Mouse (Mus musculus): ENCODE measurements around the gene Fgf7.

Fgf7 gene

DNA sequence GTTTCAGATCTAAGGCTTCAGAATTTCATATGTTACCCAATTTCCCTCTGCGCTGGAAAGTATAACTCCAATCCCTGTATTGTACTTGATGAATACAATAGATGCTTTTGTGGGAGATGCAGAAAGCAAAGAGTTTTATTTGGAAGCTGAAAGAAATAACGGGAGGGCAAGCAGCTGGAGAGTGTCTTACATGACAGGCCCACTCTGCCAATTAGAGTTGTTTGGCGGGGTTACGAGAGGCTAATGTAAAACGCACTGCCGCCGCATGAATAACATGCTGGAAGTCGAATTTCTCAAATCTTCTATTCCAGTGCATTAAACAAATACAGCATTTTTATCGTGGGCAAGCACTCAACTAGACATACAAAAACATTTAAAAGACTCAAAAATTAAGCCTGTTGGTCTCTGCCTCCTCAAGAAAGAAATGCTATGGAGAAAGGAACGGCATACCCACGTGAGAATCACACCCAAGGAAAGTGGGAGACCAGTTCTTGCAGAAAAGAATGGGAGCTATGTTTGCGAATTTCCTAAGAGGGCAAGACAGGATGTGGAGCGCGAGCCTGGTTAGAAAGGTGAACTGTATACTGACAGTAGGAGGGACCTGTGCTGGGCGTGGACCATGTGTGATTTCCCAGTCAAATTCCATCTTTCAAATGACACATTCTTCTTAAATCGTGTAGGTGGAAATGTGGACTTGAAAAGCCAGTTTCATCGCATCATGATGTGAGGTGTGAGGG, 26.7 kb downstream of the Fgf7 start:
- DNase-seq (ENCODE audit: low spot score in 2 of 2): no peak

GRCm38 (mm10) chr2:126062876-126063275, 28.4 kb downstream of the Fgf7 start:
- DNase-seq (ENCODE audit: low spot score in 2 of 2): no peak

- DNase-seq (ENCODE audit: low spot score in 2 of 2): no peak
Observed at GRCm38 (mm10) chr2:126064814-126065213, 30.4 kb downstream of the Fgf7 start.

GRCm38 (mm10) chr2:126065303-126065856, 30.9 kb downstream of the Fgf7 start:
- DNase-seq (ENCODE audit: low spot score in 2 of 2): no peak

DNA sequence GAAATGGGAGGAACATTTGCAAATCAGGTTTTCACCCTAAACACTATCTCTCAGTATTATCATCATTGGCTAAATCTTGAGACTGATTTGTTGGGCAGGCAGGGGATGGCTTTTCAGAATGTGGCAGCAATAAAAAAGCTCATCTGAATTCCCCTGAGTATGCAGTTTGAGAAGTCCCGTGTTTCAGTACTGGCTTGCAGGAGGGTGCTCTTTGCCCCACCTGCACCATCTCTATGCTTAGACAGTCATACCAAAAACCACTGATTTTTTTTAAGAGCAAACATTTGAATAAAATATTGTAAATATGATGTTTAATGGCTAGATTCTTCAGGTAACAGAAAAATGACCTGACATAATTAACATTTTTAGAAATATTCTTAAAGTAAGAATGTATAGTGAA, 35.3 kb downstream of the Fgf7 start:
- DNase-seq (ENCODE audit: low spot score in 2 of 2): no peak

DNA sequence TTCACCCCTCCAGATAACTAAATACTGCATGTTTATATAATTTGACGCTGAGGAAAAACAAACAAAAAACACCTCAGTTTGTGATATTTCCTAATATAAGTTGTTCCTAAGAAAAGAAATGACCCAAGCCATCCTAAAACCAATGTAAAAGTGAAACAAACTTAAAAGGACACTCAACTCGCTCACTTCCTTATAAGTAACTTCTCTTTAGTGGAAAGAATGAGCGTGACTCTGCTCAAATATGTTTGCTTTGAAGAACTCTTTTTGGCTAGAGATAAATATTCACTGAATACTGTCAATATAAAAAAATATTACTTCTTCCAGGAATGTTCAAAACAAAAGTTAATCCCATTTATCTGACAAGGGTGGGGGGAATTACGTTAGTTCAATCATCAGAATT, 39.3 kb downstream of the Fgf7 start:
- DNase-seq (ENCODE audit: low spot score in 2 of 2): no peak

DNA sequence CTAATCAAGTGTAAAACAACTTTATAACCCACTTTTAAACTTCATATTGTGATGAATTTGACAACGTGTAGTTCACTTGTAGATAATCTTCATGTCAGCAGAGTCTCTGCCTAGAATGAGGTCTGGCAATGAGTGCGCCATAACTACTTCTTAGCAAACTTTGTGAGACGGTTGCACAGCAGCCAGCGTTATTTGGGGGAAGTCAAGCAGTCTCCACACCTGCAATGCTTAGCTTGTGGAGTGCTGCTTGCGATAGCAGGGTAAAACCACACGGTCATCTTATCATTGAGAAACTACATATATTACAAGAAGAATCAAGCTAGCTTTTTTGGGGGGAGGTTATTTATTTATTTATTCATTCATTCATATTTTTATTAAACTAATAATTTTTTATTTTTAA, 42.0 kb downstream of the Fgf7 start:
- DNase-seq (ENCODE audit: low spot score in 2 of 2): no peak

DNA sequence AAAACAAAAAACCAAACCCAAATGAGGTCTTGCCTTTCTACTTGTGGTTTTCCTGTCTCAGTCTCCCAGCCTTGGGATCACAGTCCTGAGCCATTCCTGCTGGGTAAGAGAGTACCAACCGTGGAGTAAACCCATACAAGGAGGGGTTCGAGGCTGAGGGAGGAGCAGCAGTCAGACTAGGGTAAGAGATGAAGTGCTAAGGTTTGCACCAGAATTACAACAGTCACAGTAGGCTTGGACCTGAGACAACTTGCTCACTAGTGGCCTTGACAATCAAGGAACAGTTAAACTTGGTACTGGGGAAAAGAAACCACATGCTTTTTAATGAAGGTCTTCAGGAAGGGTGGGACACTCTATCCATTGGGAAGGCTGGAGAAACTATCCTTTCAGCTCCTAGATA, 44.6 kb downstream of the Fgf7 start:
- no peak for DNase-seq (ENCODE audit: low spot score in 2 of 2)

DNA sequence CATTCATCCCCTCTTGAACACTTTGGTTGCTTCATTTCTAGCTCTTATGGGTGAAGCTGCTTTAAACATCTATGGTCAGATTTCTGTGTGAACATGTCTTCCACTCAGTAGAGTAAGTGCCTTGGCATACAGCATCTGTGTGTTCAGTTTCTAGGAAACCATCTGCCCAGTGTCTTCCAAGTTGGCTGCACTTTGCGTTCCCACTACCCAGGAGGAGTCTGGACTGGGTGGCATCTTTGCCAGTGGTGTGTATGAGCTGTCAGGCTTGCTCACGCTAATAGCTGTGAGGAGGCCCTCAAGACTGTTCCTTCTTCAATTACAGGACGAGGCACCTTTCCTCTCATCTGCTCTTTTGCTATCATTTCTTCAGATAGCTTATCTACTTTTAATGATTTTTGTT, 49.9 kb downstream of the Fgf7 start:
- no peak for DNase-seq (ENCODE audit: low spot score in 2 of 2)

DNA sequence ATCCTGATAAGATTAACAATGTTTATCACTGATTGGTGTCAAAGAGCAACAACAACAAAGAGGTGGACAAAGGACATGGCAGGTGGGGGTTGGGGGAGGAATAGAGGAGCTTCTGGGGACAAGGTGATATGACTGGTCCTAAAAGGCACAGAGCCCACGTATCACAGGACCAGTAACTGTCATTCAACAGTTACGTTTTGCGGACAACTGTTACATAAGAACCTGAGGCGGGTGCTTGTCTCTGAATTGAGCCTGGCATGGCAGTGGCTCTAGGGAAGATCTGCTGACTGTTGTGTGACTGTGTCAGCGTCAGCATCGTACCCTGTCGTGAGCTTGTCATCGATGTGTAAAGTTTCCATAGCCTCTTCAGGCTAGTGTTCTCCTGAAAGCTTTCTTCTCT, 51.7 kb downstream of the Fgf7 start:
- no peak for DNase-seq (ENCODE audit: low spot score in 2 of 2)

- no peak for DNase-seq (ENCODE audit: low spot score in 2 of 2)
Observed at GRCm38 (mm10) chr2:126090432-126090831, 56.0 kb downstream of the Fgf7 start.

DNA sequence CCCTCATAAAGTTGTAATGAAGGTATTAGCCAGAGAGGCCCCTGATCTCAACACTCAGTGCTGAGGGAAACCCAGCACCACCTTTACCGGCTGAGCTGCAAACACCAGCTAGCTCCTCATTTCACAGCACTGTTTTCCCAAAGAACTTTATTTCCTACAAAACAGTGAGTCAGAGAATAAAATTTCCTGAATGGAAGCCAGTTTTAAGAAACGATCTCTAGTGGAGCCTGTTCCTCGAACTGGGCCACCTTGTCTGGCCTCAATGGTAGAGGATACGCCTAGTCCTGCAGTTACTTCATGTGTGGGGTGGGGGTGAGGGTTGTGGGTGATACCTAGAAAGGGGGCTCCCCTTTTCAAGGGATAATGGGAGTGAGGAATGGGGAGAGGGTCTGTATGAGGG, 60.2 kb downstream of the Fgf7 start:
- DNase-seq (ENCODE audit: low spot score in 2 of 2): no peak

Data from frontal cortex, postnatal 10 days (tissue).